Mouse (Mus musculus) heart, adult 8-10 months (tissue): ENCODE measurements around the gene Chek1. TPM values are rescaled to one million over a fixed set of nuclear protein-coding genes. Genes with fewer than 3 reads are reported as not detected.

ENCODE experiments used
- DNase-seq: peaks from one replicate; pipeline ENCODE4 v3.0.0; 2022; ENCODE audit warnings: low spot score
- total RNA-seq, 4 experiments: library from RNA; stranded (reverse); gene quantifications; 2 replicates each; pipeline ENCODE4 v1.2.4; 2022

Chek1 gene
- under 1 TPM; 0.19 to 0.86 (median 0.35) TPM for total RNA-seq

GRCm38 (mm10) chr9:36727034-36727755 is at the start of gene Chek1:
Gene Chek1, minus strand, starts transcription at chr9:36727065.
- no peak for DNase-seq

- DNase-seq: no peak
Measured at GRCm38 (mm10) chr9:36769048-36769413, 42.2 kb upstream of the Chek1 start.

GRCm38 (mm10) chr9:36768156-36769047 is 41.5 kb upstream of the Chek1 start:
- no peak for DNase-seq

GRCm38 (mm10) chr9:36767203-36768143 is 40.6 kb upstream of the Chek1 start, which contains the start of gene Stt3a:
Gene Stt3a, minus strand, starts transcription at chr9:36767679.
- peak; percentile 99 for DNase-seq

GRCm38 (mm10) chr9:36764378-36764777 is 37.5 kb upstream of the Chek1 start:
- no peak for DNase-seq

GRCm38 (mm10) chr9:36726131-36727033 is 483 bp downstream of the Chek1 start:
- peak; percentile 92 for DNase-seq

GRCm38 (mm10) chr9:36716624-36717023 is 10.2 kb downstream of the Chek1 start:
- DNase-seq: no peak

- no peak for DNase-seq
Measured at GRCm38 (mm10) chr9:36707304-36707703, 19.6 kb downstream of the Chek1 start.

GRCm38 (mm10) chr9:36705923-36706322 is 20.9 kb downstream of the Chek1 start:
- DNase-seq: no peak

GRCm38 (mm10) chr9:36694276-36694675 is 32.6 kb downstream of the Chek1 start:
- DNase-seq: no peak

- no peak for DNase-seq
Measured at GRCm38 (mm10) chr9:36692920-36693319, 33.9 kb downstream of the Chek1 start, which contains the start of gene Acrv1. Gene Acrv1, plus strand, starts transcription at chr9:36693220.

GRCm38 (mm10) chr9:36687329-36687728 is 39.5 kb downstream of the Chek1 start:
- no peak for DNase-seq

- DNase-seq: no peak
Measured at GRCm38 (mm10) chr9:36681424-36681823, 45.4 kb downstream of the Chek1 start.

Other genes with a start within 250 kb of the Chek1 start
- not detected for gene Gm5615, start 185.1 kb downstream of the Chek1 start, total RNA-seq
- gene Gm17689, start 144.4 kb downstream of the Chek1 start, total RNA-seq: not detected
- not detected for gene A630095E13Rik, start 83.7 kb downstream of the Chek1 start, total RNA-seq
- gene Acrv1, start 33.8 kb downstream of the Chek1 start, total RNA-seq: not detected
- gene Stt3a, start 40.6 kb upstream of the Chek1 start, total RNA-seq: 10 to 100 TPM; 51.1 to 59.0 (median 56.2) TPM
- 10 to 100 TPM; 64.5 to 70.2 (median 69.7) TPM for gene Ei24, start 70.3 kb upstream of the Chek1 start, total RNA-seq
- 1 to 10 TPM; 1.9 to 4.7 (median 2.2) TPM for gene Fez1, start 94.8 kb upstream of the Chek1 start, total RNA-seq